Mouse (Mus musculus): ENCODE measurements around the gene Smim9.

DNA sequence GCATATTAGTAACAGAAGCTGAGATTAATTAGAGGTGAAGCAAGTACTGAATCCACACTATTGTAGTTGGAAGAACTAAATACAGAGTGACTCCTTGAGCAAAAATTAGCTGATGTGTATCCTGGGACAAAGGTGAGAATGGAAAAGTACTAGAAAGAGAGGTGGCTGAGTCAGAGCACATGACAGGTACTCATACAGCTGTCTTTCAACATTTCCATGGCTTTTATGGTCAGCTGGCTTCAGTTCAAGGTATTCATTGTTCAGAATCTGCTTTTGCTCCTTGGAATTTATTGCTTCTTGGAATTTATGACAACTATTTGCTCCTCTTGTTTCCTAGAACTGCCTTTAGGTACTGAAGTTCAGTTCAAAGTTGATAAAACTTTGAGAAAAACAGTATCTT lies 26.6 kb downstream of the Smim9 start:
- TF ChIP-seq CTCF (IDR thresholded peaks at IDR 0.05) (no peak), EP300 (IDR thresholded peaks at IDR 0.05) (no peak)
